Mouse (Mus musculus) ovary, postnatal 14 days (tissue): Measurements from ENCODE around the gene Ndrg3.
"Not testable (repeated sequence)": the region's sequence is repeated elsewhere in the genome, so short reads cannot be mapped to it uniquely, and the experiment has no call there.

Experiments used
- DNase-seq: peaks from one replicate; pipeline ENCODE4 v3.0.0; 2022; ENCODE audit warnings: low spot score

Ndrg3 gene

GRCm38 (mm10) chr2:156901344-156901743 lies 90.5 kb downstream of the Ndrg3 start:
- DNase-seq, result no peak

GRCm38 (mm10) chr2:156899184-156899583 lies 92.7 kb downstream of the Ndrg3 start:
- DNase-seq, result no peak

- DNase-seq, result no peak
Observed at GRCm38 (mm10) chr2:156898374-156898773, 93.5 kb downstream of the Ndrg3 start.

- no peak for DNase-seq
Observed at GRCm38 (mm10) chr2:156897034-156897433, 94.8 kb downstream of the Ndrg3 start.

GRCm38 (mm10) chr2:156896384-156896914 lies 95.4 kb downstream of the Ndrg3 start:
- DNase-seq, result no peak

- no peak for DNase-seq
Observed at GRCm38 (mm10) chr2:156894496-156895265, 97.2 kb downstream of the Ndrg3 start.

- DNase-seq, result no peak
Observed at GRCm38 (mm10) chr2:156892821-156893220, 99.0 kb downstream of the Ndrg3 start.

GRCm38 (mm10) chr2:156892240-156892639 lies 99.6 kb downstream of the Ndrg3 start:
- DNase-seq, result no peak

GRCm38 (mm10) chr2:156888490-156888889 lies 103.4 kb downstream of the Ndrg3 start:
- DNase-seq, result no peak

- no peak for DNase-seq
Observed at GRCm38 (mm10) chr2:156887017-156887416, 104.8 kb downstream of the Ndrg3 start, which contains the start of gene Sla2. Gene Sla2 (minus strand): TSS chr2:156887192.

- DNase-seq, result no peak
Observed at GRCm38 (mm10) chr2:156886084-156886631, 105.7 kb downstream of the Ndrg3 start.

GRCm38 (mm10) chr2:156885666-156886065 lies 106.2 kb downstream of the Ndrg3 start:
- not testable (repeated sequence) for DNase-seq

- DNase-seq, result no peak
Observed at GRCm38 (mm10) chr2:156884396-156885211, 107.3 kb downstream of the Ndrg3 start.

- no peak for DNase-seq
Observed at GRCm38 (mm10) chr2:156882431-156883001, 109.3 kb downstream of the Ndrg3 start.

- peak; percentile 9 for DNase-seq
Observed at GRCm38 (mm10) chr2:156879541-156879940, 112.3 kb downstream of the Ndrg3 start.

- DNase-seq, result no peak
Observed at GRCm38 (mm10) chr2:156877726-156878125, 114.1 kb downstream of the Ndrg3 start.
